Mouse (Mus musculus) limb, embryonic 12.5 days (tissue): ENCODE measurements at regions not wholly inside any gene's neighbourhood (a gene's known extent, or its start where the extent isn't known, plus 50 kb on each side); places are given as distances from the start of the nearest gene placed in this dataset.

Experiments used
- ATAC-seq: fragments of 200-750 bp; cut with Nextera tagmentation; 2 replicates; pipeline ENCODE4 v1.8.0; 2017; ENCODE audit warnings: low read depth, moderate TSS enrichment; ENCODE audit not compliant: insufficient number of reproducible peaks, insufficient read depth, low FRiP score, low TSS enrichment
- H3K27ac ChIP-seq: fragments of 300-500 bp; sonication (generic); 2 replicates; pipeline ENCODE4 v1.5.1; 2016; ENCODE audit warnings: mild to moderate bottlenecking, moderate library complexity
- H3K27me3 ChIP-seq: fragments of 300-500 bp; sonication (generic); 2 replicates; pipeline ENCODE4 v1.6.1; 2016; ENCODE audit warnings: mild to moderate bottlenecking, moderate library complexity
- H3K36me3 ChIP-seq: fragments of 300-500 bp; sonication (generic); 2 replicates; pipeline ENCODE4 v1.6.1; 2016; ENCODE audit warnings: mild to moderate bottlenecking, moderate library complexity
- H3K4me1 ChIP-seq: fragments of 300-500 bp; sonication (generic); replicated peaks from 2 replicates; pipeline ENCODE4 v1.6.1; 2016
- H3K4me2 ChIP-seq: fragments of 300-500 bp; sonication (generic); 2 replicates; pipeline ENCODE4 v1.6.1; 2016; ENCODE audit warnings: mild to moderate bottlenecking, moderate library complexity
- H3K4me3 ChIP-seq: fragments of 300-500 bp; sonication (generic); replicated peaks from 2 replicates; pipeline ENCODE4 v1.5.1; 2016; ENCODE audit warnings: mild to moderate bottlenecking
- H3K9ac ChIP-seq: fragments of 300-500 bp; sonication (generic); replicated peaks from 2 replicates; pipeline ENCODE4 v1.6.1; 2016; ENCODE audit warnings: mild to moderate bottlenecking, moderate library complexity
- H3K9me3 ChIP-seq: fragments of 300-500 bp; sonication (generic); 2 replicates; pipeline ENCODE4 v1.6.1; 2016; ENCODE audit warnings: mild to moderate bottlenecking, moderate library complexity
- WGBS: fragments of 180-500 bp; shearing (Covaris S2); methylation state at CpG from one replicate; pipeline ENCODE4 v1.1.7; 2016; 5-methylcytosine and 5-hydroxymethylcytosine counted together

- H3K4me3 ChIP-seq: no peak overlapping the region
- no peak overlapping the region for H3K9ac ChIP-seq
- H3K36me3 ChIP-seq: no peaks in the 10 kb centered on the region
- H3K9me3 ChIP-seq: no peaks in the 10 kb centered on the region
- 79% methylated on average over 1 of the region's 1 CpGs for WGBS
- no peak overlapping the region for H3K4me2 ChIP-seq
- no peaks in the 10 kb centered on the region for H3K27me3 ChIP-seq
- H3K27ac ChIP-seq: no peak overlapping the region
- no peaks in the 10 kb centered on the region for H3K4me1 ChIP-seq
- no peak for ATAC-seq
Observed at GRCm38 (mm10) chr1:186442160-186442559, 263.6 kb downstream of the Tgfb2 start.

- Histone ChIP-seq H3K4me2 (no peak overlapping the region), H3K4me3 (no peak overlapping the region), H3K9me3 (no peaks in the 10 kb centered on the region), H3K9ac (no peak overlapping the region), H3K27ac (no peak overlapping the region), H3K4me1 (peaks cover 21% of the 10 kb centered on the region), H3K36me3 (no peaks in the 10 kb centered on the region), H3K27me3 (no peaks in the 10 kb centered on the region)
- no peak for ATAC-seq
- WGBS: 18% methylated on average over 12 of the region's 12 CpGs
Observed at GRCm38 (mm10) chr1:186435336-186435972, 270.3 kb downstream of the Tgfb2 start.

- no peaks in the 10 kb centered on the region for H3K27me3 ChIP-seq
- no peak overlapping the region for H3K4me2 ChIP-seq
- no peak overlapping the region for H3K4me3 ChIP-seq
- no peaks in the 10 kb centered on the region for H3K9me3 ChIP-seq
- no peak for ATAC-seq
- no peaks in the 10 kb centered on the region for H3K36me3 ChIP-seq
- H3K27ac ChIP-seq: no peak overlapping the region
- peaks cover 21% of the 10 kb centered on the region for H3K4me1 ChIP-seq
- no peak overlapping the region for H3K9ac ChIP-seq
- WGBS: 46% methylated on average over 9 of the region's 9 CpGs
Observed at GRCm38 (mm10) chr1:186434782-186435181, 271.0 kb downstream of the Tgfb2 start.

GRCm38 (mm10) chr1:186434007-186434406 is 271.8 kb downstream of the Tgfb2 start:
- H3K4me1 ChIP-seq: peaks cover 21% of the 10 kb centered on the region
- H3K36me3 ChIP-seq: no peaks in the 10 kb centered on the region
- H3K27me3 ChIP-seq: no peaks in the 10 kb centered on the region
- no peak overlapping the region for H3K4me2 ChIP-seq
- 71% methylated on average over 2 of the region's 2 CpGs for WGBS
- H3K9me3 ChIP-seq: no peaks in the 10 kb centered on the region
- H3K9ac ChIP-seq: no peak overlapping the region
- H3K4me3 ChIP-seq: no peak overlapping the region
- no peak overlapping the region for H3K27ac ChIP-seq
- no peak for ATAC-seq

GRCm38 (mm10) chr1:186433169-186433665 is 272.6 kb downstream of the Tgfb2 start:
- Histone ChIP-seq H3K27me3 (no peaks in the 10 kb centered on the region), H3K4me1 (peaks cover 21% of the 10 kb centered on the region), H3K27ac (no peak overlapping the region), H3K9ac (no peak overlapping the region), H3K4me3 (no peak overlapping the region), H3K4me2 (no peak overlapping the region), H3K9me3 (no peaks in the 10 kb centered on the region), H3K36me3 (no peaks in the 10 kb centered on the region)
- 61% methylated on average over 7 of the region's 7 CpGs for WGBS
- no peak for ATAC-seq

- Histone ChIP-seq H3K27me3 (no peaks in the 10 kb centered on the region), H3K4me2 (no peak overlapping the region), H3K4me3 (no peak overlapping the region), H3K9ac (no peak overlapping the region), H3K4me1 (0 out of 2 replicates have a peak, but pooled peaks cover 4% of the 10 kb centered on the region), H3K36me3 (no peaks in the 10 kb centered on the region), H3K9me3 (no peaks in the 10 kb centered on the region), H3K27ac (peak overlapping the region; percentile 29; the same call in 1 of the 2 replicates)
- 73% methylated on average over 6 of the region's 6 CpGs for WGBS
- peak; percentile 80 for ATAC-seq
Observed at GRCm38 (mm10) chr1:186425421-186425820, 280.4 kb downstream of the Tgfb2 start.

GRCm38 (mm10) chr1:186424084-186424483 is 281.7 kb downstream of the Tgfb2 start:
- ATAC-seq: no peak
- WGBS: 87% methylated on average over 5 of the region's 5 CpGs
- no peak overlapping the region for H3K4me3 ChIP-seq

GRCm38 (mm10) chr1:186417101-186417500 is 288.7 kb downstream of the Tgfb2 start:
- 57% methylated on average over 1 of the region's 1 CpGs for WGBS
- no peak overlapping the region for H3K4me3 ChIP-seq
- no peaks in the 10 kb centered on the region for H3K9me3 ChIP-seq
- peaks cover 21% of the 10 kb centered on the region for H3K4me1 ChIP-seq
- H3K4me2 ChIP-seq: no peak overlapping the region
- no peak overlapping the region for H3K9ac ChIP-seq
- no peak overlapping the region for H3K27ac ChIP-seq
- no peak for ATAC-seq
- peaks cover 3% of the 10 kb centered on the region; the same call in 1 of the 2 replicates for H3K27me3 ChIP-seq
- no peaks in the 10 kb centered on the region for H3K36me3 ChIP-seq

More at GRCm38 (mm10) chr1:186424084-186424483, 281.7 kb downstream of the Tgfb2 start:
- H3K36me3 ChIP-seq: no peaks in the 10 kb centered on the region
- H3K4me2 ChIP-seq: no peak overlapping the region
- H3K27ac ChIP-seq: no peak overlapping the region
- H3K27me3 ChIP-seq: no peaks in the 10 kb centered on the region
- H3K9ac ChIP-seq: no peak overlapping the region
- no peaks in the 10 kb centered on the region for H3K9me3 ChIP-seq
- 0 out of 2 replicates have a peak, but pooled peaks cover 4% of the 10 kb centered on the region for H3K4me1 ChIP-seq

- Histone ChIP-seq H3K9ac (no peak overlapping the region), H3K9me3 (no peaks in the 10 kb centered on the region), H3K27ac (no peak overlapping the region), H3K36me3 (no peaks in the 10 kb centered on the region), H3K27me3 (peaks cover 3% of the 10 kb centered on the region; the same call in 1 of the 2 replicates), H3K4me3 (no peak overlapping the region), H3K4me1 (peaks cover 22% of the 10 kb centered on the region), H3K4me2 (no peak overlapping the region)
- 76% methylated on average over 4 of the region's 4 CpGs for WGBS
- no peak for ATAC-seq
Observed at GRCm38 (mm10) chr1:186415321-186415720, 290.5 kb downstream of the Tgfb2 start.

- Histone ChIP-seq H3K36me3 (no peaks in the 10 kb centered on the region), H3K4me1 (peaks cover 35% of the 10 kb centered on the region), H3K9me3 (no peaks in the 10 kb centered on the region), H3K4me2 (no peak overlapping the region), H3K27ac (peak overlapping the region; percentile 72), H3K4me3 (no peak overlapping the region), H3K9ac (no peak overlapping the region), H3K27me3 (peaks cover 3% of the 10 kb centered on the region; the same call in 1 of the 2 replicates)
- 73% methylated on average over 6 of the region's 6 CpGs for WGBS
- ATAC-seq: no peak
Observed at GRCm38 (mm10) chr1:186413886-186414245, 291.9 kb downstream of the Tgfb2 start.

- H3K9ac ChIP-seq: no peak overlapping the region
- H3K4me1 ChIP-seq: peaks cover 40% of the 10 kb centered on the region
- H3K27me3 ChIP-seq: peaks cover 3% of the 10 kb centered on the region; the same call in 1 of the 2 replicates
- 58% methylated on average over 19 of the region's 21 CpGs for WGBS
- H3K27ac ChIP-seq: peak overlapping the region; percentile 72
- H3K9me3 ChIP-seq: no peaks in the 10 kb centered on the region
- peak overlapping the region; percentile 22; the same call in 1 of the 2 replicates for H3K4me2 ChIP-seq
- no peak overlapping the region for H3K4me3 ChIP-seq
- H3K36me3 ChIP-seq: no peaks in the 10 kb centered on the region
- no peak for ATAC-seq
Observed at GRCm38 (mm10) chr1:186413064-186413885, 292.5 kb downstream of the Tgfb2 start.
